Comparison of ENCODE assay signal across 30 mouse cellular contexts in genomic region chr1:10878221-10878760, GRCm38 (mm10).
DNase-seq lines count a peak whose midpoint lies in the region; ATAC-seq and TF ChIP-seq lines count a peak whose summit lies in the region.
"Had no signal": no experiment of that assay in that cellular context is flagged by ENCODE, and none has a peak within 500 bp of the region (broad histone marks: within the 10 kb centered on the region; RNA-seq: fewer than 3 reads in every experiment).

No protein-coding gene starts in this region.

- no peak for ATAC-seq in kidney, postnatal 0 days (replicated peaks; ENCODE audit: low FRiP score, low read depth)
- ATAC-seq in kidney, embryonic 14.5 days (ENCODE audit: low FRiP score, low TSS enrichment) = no peak
- no peak for ATAC-seq in intestine, embryonic 16.5 days
- ATAC-seq: forebrain, embryonic 15.5 days; inflammation-experienced regulatory T-cells, adult 6 months; Patski had no signal

- peak; percentile 4 for DNase-seq in embryo, embryonic 10.5 days (ENCODE audit: low spot score)
- DNase-seq in embryo, embryonic 9.5 days (ENCODE audit: extremely low spot score) = no peak
- peak; percentile 9 for DNase-seq in kidney, postnatal 0 days (ENCODE audit: low spot score)
- DNase-seq in ES-E14 (ENCODE audit: low read depth, low spot score) = peak; percentile 47
- DNase-seq in adrenal gland, postnatal 4 days (ENCODE audit: low spot score in 2 of 2) = no peak
- DNase-seq: adrenal gland, adult 2 months; adrenal gland, postnatal 36 days; cerebellum, adult 2 months; cerebellum, postnatal 14 days; gastrocnemius, postnatal 25 days; heart, adult 18-20 months; heart, postnatal 10 days; layer of hippocampus, adult 9-11 months; liver, embryonic 13.5 days; lung, adult 2 months; lung, postnatal 14 days; midbrain, embryonic 14.5 days; thymus, postnatal 4 days had no signal

- no peaks in the 10 kb centered on the region for H3K9me3 ChIP-seq in kidney, postnatal 0 days (replicated peaks; ENCODE audit: low read length)
- no peaks in the 10 kb centered on the region for H3K9me3 ChIP-seq in kidney, embryonic 14.5 days (ENCODE audit: control insufficient read depth, low read length)
- H3K9me3 ChIP-seq in ES-E14 (ENCODE audit: control insufficient read depth, insufficient read depth, low read depth, low read length) = no peaks in the 10 kb centered on the region; the same call in 1 of the 2 replicates
- H3K9me3 ChIP-seq in intestine, embryonic 16.5 days (ENCODE audit: control insufficient read depth, low read length) = no peaks in the 10 kb centered on the region
- H3K9me3 ChIP-seq: embryonic facial prominence, embryonic 13.5 days; forebrain, embryonic 10.5 days; forebrain, embryonic 15.5 days; heart, embryonic 13.5 days; hindbrain, embryonic 15.5 days; kidney, embryonic 15.5 days; limb, embryonic 10.5 days; limb, embryonic 15.5 days; liver, embryonic 13.5 days had no signal

- H3K36me3 ChIP-seq in kidney, postnatal 0 days (ENCODE audit: insufficient read depth, low read length) = no peaks in the 10 kb centered on the region
- H3K36me3 ChIP-seq in kidney, embryonic 14.5 days (ENCODE audit: control insufficient read depth, insufficient read depth, low read length) = no peaks in the 10 kb centered on the region
- H3K36me3 ChIP-seq in ES-E14 (ENCODE audit: control insufficient read depth, insufficient read depth, low read length, poor library complexity, severe bottlenecking) = peaks cover 2% of the 10 kb centered on the region; the same call in 1 of the 2 replicates
- H3K36me3 ChIP-seq in intestine, embryonic 16.5 days (ENCODE audit: control insufficient read depth, insufficient read depth, low read length) = no peaks in the 10 kb centered on the region
- H3K36me3 ChIP-seq: embryonic facial prominence, embryonic 13.5 days; forebrain, embryonic 10.5 days; forebrain, embryonic 15.5 days; heart, embryonic 13.5 days; hindbrain, embryonic 15.5 days; kidney, embryonic 15.5 days; limb, embryonic 10.5 days; limb, embryonic 15.5 days; liver, embryonic 13.5 days had no signal

- no peak for TF ChIP-seq CTCF in kidney, postnatal 0 days (IDR thresholded peaks at IDR 0.05; ENCODE audit: low read depth)

- H3K4me1 ChIP-seq in kidney, postnatal 0 days (replicated peaks; ENCODE audit: insufficient read depth, low read length) = no peaks in the 10 kb centered on the region
- no peaks in the 10 kb centered on the region for H3K4me1 ChIP-seq in kidney, embryonic 14.5 days (ENCODE audit: control insufficient read depth, insufficient read depth, low read length)
- H3K4me1 ChIP-seq in ES-E14 (ENCODE audit: control insufficient read depth in 2 of 2, insufficient read depth in 2 of 2, low read length in 2 of 2, poor library complexity in 1 of 2) = peaks cover 0 to 2% of the 10 kb centered on the region in 2 experiments; a peak in 1 of 4 replicates
- no peaks in the 10 kb centered on the region for H3K4me1 ChIP-seq in intestine, embryonic 16.5 days (ENCODE audit: control insufficient read depth, insufficient read depth, low read length)
- H3K4me1 ChIP-seq: embryonic facial prominence, embryonic 13.5 days; forebrain, embryonic 10.5 days; forebrain, embryonic 15.5 days; heart, embryonic 13.5 days; hindbrain, embryonic 15.5 days; kidney, embryonic 15.5 days; limb, embryonic 15.5 days; liver, embryonic 13.5 days had no signal

- H3K4me3 ChIP-seq in kidney, postnatal 0 days (replicated peaks; ENCODE audit: low read depth, low read length) = no peak overlapping the region
- H3K4me3 ChIP-seq in kidney, embryonic 14.5 days (ENCODE audit: low read length) = no peak overlapping the region
- no peak overlapping the region for H3K4me3 ChIP-seq in ES-E14 (ENCODE audit: insufficient read depth in 1 of 2, low read depth in 1 of 2, low read length in 2 of 2, poor library complexity in 1 of 2, severe bottlenecking in 1 of 2)
- no peak overlapping the region for H3K4me3 ChIP-seq in intestine, embryonic 16.5 days (ENCODE audit: low read length)
- H3K4me3 ChIP-seq: embryonic facial prominence, embryonic 13.5 days; forebrain, embryonic 10.5 days; forebrain, embryonic 15.5 days; heart, embryonic 13.5 days; hindbrain, embryonic 15.5 days; kidney, embryonic 15.5 days; limb, embryonic 10.5 days; limb, embryonic 15.5 days; liver, embryonic 13.5 days had no signal

- H3K9ac ChIP-seq in kidney, postnatal 0 days (ENCODE audit: low read depth, low read length) = no peak overlapping the region
- no peak overlapping the region for H3K9ac ChIP-seq in kidney, embryonic 14.5 days (ENCODE audit: low read depth, low read length)
- no peak overlapping the region for H3K9ac ChIP-seq in ES-E14 (ENCODE audit: insufficient read depth, low read depth, low read length, poor library complexity, severe bottlenecking)
- no peak overlapping the region for H3K9ac ChIP-seq in intestine, embryonic 16.5 days (ENCODE audit: low read depth, low read length)
- H3K9ac ChIP-seq: embryonic facial prominence, embryonic 13.5 days; forebrain, embryonic 15.5 days; heart, embryonic 13.5 days; hindbrain, embryonic 15.5 days; kidney, embryonic 15.5 days; limb, embryonic 15.5 days; liver, embryonic 13.5 days had no signal

- in situ Hi-C loops in ES-E14 (cut with MboI; ENCODE audit: low sequenced_read_pairs in 2 of 2, unreplicated experiment in 2 of 2) = no loop called here

- WGBS in kidney, postnatal 0 days = 47% methylated on average over 3 of the region's 3 CpGs
- WGBS in kidney, embryonic 14.5 days = 52% methylated on average over 3 of the region's 3 CpGs
- 65% methylated on average over 3 of the region's 3 CpGs for WGBS in intestine, embryonic 16.5 days

- H3K27ac ChIP-seq in kidney, postnatal 0 days = no peak overlapping the region
- H3K27ac ChIP-seq in kidney, embryonic 14.5 days (ENCODE audit: low read depth, low read length) = no peak overlapping the region
- H3K27ac ChIP-seq in ES-E14 (ENCODE audit: insufficient read depth, low read depth, low read length, poor library complexity, severe bottlenecking) = peak overlapping the region; percentile 91; the same call in 1 of the 2 replicates
- no peak overlapping the region for H3K27ac ChIP-seq in intestine, embryonic 16.5 days (ENCODE audit: low read length)
- H3K27ac ChIP-seq: embryonic facial prominence, embryonic 13.5 days; forebrain, embryonic 10.5 days; forebrain, embryonic 15.5 days; heart, embryonic 13.5 days; hindbrain, embryonic 15.5 days; kidney, embryonic 15.5 days; limb, embryonic 10.5 days; limb, embryonic 15.5 days; liver, embryonic 13.5 days had no signal

- H3K4me2 ChIP-seq in kidney, postnatal 0 days (ENCODE audit: low read length) = no peak overlapping the region
- H3K4me2 ChIP-seq in kidney, embryonic 14.5 days (replicated peaks; ENCODE audit: low read depth, low read length) = no peak overlapping the region
- H3K4me2 ChIP-seq in intestine, embryonic 16.5 days (ENCODE audit: low read depth, low read length) = no peak overlapping the region
- H3K4me2 ChIP-seq: embryonic facial prominence, embryonic 13.5 days; forebrain, embryonic 15.5 days; heart, embryonic 13.5 days; hindbrain, embryonic 15.5 days; kidney, embryonic 15.5 days; limb, embryonic 15.5 days; liver, embryonic 13.5 days had no signal

- no peaks in the 10 kb centered on the region for H3K27me3 ChIP-seq in kidney, postnatal 0 days (ENCODE audit: insufficient read depth, low read length)
- H3K27me3 ChIP-seq in kidney, embryonic 14.5 days (ENCODE audit: control insufficient read depth, insufficient read depth, low read length) = no peaks in the 10 kb centered on the region
- no peaks in the 10 kb centered on the region for H3K27me3 ChIP-seq in intestine, embryonic 16.5 days (replicated peaks; ENCODE audit: control insufficient read depth, insufficient read depth, low read length)
- H3K27me3 ChIP-seq: embryonic facial prominence, embryonic 13.5 days; forebrain, embryonic 15.5 days; heart, embryonic 13.5 days; hindbrain, embryonic 15.5 days; kidney, embryonic 15.5 days; limb, embryonic 15.5 days; liver, embryonic 13.5 days; Patski had no signal

TF ChIP-seq in ES-E14, 5 proteins besides CTCF, POLR2A, EP300 and RAD21:
- TF ChIP-seq ZNF384 (IDR thresholded peaks at IDR 0.05; ENCODE audit: low read depth, low read length) (no peak), CHD2 (IDR thresholded peaks at IDR 0.05; ENCODE audit: low read depth, low read length) (0 out of 2 replicates have a peak, but pooled peaks have one; percentile 39)

Comparison
In these comparisons a context has a peak if more than half of its experiments do, and no peak if none do; other contexts are left out.
1. DNase-seq: peak in embryo, embryonic 10.5 days (single experiment), kidney, postnatal 0 days (single experiment) and ES-E14 (single experiment); none in embryo, embryonic 9.5 days (single experiment) and adrenal gland, postnatal 4 days (0 of 2).